Mouse (Mus musculus) right cerebral cortex, postnatal 14 days (tissue): Measurements from ENCODE around the gene 4930535I16Rik.
"Not testable (repeated sequence)": the region's sequence is repeated elsewhere in the genome, so short reads cannot be mapped to it uniquely, and the experiment has no call there.

ENCODE experiments used
- DNase-seq: peaks from one replicate; pipeline ENCODE4 v3.0.0; 2022

Gene 4930535I16Rik

DNA sequence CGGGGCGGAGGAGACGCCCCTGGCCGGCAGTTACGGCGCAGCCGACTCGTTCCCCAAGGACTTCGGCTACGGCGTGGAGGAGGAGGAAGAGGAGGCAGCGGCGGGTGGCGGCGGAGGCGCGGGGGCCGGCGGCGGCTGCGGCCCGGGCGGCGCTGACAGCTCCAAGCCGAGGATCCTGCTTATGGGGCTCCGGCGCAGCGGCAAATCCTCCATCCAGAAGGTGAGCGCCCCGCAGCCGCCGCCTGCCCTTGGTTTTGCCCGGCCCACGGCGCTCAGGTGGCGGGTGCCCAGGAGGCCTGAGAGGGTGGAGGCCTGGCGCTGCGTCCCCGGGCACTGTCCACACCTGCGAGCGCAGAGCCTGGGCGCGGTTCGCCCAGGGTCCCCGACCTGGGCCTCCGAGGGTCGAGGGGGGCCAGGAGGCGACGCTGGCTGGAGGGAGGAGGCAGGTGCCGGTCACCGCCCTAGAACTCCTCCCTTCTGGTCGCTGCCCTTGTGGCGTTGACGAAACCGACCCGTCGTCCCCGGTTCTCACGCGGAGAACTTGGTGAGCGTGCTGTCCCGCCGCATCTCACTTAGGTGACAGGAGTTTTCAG lies at the start of gene 4930535I16Rik:
4930535I16Rik (minus strand) TSS at position 475 of the 593 bp plus-strand sequence.
- DNase-seq, result no peak

DNA sequence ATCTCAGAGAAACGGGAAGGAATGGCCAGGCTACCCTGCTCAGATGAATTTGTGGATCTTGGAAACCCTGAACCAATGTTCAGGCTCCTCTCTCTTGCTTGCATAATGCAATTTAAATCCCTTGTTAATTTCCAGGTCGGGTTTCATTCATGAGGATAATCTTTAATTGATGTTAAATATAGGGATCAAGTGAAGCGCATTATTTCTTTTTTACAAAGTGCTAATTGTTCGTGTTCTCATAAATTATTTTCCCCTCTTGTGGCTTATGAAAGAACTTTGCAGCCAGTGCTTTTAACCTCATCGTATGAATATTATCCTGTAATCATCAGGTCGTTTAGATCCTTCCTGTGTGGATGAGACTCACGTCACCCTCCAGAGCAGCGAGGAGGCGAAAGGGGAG lies 44.9 kb upstream of the 4930535I16Rik start:
- no peak for DNase-seq

DNA sequence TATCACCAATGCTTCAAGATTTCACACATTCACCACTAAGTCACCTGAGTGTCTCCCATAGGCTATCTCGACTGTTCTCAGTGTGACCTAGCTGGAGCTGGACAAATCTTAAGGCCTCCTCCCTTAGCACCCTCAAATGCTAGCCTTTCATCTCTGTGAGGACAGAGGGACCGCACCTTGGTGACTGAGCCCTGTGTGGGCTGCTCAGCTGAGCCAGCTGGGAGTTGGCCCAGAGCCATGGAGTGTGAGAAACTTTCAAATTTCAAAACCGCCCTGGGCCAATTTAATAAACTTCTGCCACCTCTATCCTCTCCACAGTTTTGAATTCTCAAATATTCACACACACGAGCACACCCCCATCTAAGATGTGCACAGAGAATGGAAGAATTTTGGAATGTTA lies 43.1 kb upstream of the 4930535I16Rik start:
- DNase-seq, result peak; percentile 18

DNA sequence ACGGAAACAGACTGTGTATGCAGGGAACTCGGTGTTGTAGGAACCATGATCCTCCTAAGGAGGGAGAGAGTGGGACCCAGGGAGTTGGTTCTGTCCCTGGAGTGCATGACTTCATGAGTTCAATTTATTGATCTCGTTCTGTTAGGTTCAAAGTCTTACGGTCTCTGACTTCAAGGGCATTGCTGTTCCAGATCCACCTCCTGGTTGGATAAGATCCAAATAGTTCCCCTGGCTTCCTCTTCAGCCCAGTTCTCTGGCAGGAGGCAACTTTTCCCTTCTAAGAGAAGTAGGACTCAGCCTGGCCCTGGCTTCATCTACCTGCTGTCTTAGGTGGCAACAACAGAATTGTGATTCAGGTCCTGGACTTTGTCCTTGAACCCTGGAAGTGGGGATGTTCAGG lies 40.1 kb upstream of the 4930535I16Rik start:
- DNase-seq, result no peak

DNA sequence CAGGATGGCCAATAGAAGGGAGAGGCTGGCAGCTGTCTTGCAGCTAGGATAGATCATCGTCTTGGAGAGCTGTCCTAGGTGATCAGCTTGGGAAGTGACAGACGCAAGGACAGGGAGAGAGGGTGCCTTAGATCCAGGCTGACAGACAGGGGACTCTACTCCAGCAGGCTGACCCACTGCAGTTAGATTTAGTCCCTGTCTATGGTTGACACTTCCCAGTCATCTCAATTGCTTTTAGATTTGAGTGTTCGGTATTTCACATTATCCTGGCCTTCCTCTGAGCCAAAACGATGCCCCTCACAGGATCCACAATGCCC lies 39.6 kb upstream of the 4930535I16Rik start:
- no peak for DNase-seq

DNA sequence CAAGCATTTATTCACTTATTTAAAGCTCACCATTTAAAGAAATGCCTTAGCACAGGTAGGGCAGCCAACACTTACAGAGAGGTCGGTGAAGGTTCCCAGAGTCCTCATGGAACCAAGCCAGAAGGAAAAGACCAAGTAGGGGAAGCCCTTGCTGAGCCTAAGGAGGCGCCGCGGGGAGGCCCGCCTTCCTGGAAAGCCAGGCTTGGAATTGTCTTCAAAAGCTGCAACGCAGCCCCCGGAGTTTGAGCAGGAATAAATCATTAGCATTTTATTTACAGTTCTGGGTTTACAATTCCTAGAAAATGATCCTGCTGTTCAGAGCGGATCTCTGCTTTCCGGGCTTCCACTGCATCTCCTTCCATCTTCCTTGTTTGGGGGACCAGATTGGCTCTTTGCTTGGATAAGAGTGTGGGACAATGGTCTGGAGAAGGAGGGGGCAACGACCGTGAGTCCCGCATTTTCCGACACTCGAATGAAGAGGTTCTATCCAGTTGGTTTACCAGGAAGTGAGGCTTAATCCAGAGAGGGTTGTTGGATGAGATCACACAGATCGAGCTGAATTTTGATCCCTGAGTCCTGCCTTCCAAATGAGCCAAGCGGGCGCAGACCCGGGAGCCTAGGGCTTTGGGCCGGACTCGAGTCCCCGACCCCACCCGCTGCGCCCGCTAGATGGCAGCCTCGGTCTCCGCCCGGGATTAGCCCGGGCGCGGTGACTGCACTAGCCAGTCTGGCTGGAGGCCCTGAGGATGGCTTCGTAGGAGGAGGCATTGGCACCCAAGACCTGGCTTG lies 39.1 kb upstream of the 4930535I16Rik start:
- peak; percentile 87 for DNase-seq

DNA sequence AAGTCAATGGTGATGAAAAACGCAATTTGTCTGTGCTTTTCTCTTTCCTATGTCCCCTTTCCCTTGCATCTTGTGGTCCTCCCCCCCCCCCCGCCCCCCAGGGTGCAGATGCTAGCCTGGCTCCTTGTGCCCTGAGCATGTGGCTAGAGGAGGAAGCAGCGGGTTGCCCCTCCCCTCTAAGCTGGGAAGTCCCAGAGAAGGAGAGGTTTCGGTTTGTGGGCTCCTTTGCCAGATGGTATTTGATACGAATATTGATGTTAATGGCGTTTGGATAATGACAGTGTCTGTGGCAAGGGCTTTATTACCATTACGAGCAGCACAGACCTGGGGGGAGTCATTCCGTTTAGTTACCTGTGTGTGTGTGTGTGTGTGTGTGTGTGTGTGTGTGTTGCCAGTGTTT lies 34.2 kb upstream of the 4930535I16Rik start:
- DNase-seq, result no peak

DNA sequence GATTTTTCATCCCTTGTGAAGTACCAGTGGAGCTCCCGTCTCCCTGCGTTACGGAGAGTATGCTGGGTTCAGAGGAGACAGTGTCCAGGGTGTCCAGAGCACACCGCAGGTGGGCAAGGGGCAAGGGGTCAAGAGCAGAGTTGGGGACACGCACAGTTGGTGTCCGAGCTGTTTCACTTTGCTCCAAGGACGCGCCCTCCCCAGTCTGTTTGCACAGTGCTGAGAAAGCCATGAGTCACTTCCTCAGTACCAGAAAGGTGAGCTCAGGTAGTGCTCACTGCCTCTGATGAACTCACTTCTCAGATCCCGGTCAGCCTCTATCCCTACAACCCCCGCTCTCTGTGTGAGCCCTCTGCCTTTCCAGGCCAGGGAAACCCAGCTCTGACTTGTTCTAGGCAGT lies 31.8 kb upstream of the 4930535I16Rik start:
- no peak for DNase-seq

DNA sequence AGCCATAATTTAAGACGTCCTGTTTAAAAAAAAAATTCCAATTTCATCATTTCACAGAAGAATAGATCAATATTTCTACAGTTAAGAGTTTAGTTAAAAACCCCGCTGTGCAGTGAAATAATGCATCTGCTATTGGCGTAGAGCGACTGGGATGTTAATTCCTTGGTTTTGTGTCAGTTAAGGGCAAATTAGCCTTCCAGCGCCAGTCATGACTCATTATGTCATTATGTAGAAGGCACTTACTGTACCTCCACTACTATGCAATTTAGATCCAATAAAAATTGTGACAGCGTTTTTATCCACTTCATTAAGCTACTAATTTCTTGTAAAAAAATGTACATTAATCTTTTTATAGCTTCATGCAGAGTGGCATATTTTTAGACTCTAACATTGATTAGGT lies 31.1 kb upstream of the 4930535I16Rik start:
- no peak for DNase-seq

DNA sequence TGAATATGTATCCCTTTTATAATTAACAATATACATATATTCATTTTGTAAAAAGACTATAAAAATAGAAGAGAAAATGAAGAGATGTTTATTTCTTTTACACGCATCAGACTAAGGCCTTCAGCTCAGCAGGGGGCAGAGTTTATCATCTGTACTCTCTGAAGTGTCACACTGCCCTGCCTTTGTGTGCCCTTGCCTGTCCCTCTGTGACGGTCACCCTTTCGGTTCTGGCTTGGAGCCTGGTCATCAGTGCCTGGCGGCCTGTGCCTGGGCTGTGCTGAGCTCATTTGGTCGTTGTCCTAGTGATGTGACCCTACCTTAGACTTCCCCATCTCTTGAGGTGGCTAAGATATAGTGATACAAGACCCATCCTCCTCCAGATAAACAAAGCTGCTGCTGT lies 29.3 kb upstream of the 4930535I16Rik start:
- no peak for DNase-seq

DNA sequence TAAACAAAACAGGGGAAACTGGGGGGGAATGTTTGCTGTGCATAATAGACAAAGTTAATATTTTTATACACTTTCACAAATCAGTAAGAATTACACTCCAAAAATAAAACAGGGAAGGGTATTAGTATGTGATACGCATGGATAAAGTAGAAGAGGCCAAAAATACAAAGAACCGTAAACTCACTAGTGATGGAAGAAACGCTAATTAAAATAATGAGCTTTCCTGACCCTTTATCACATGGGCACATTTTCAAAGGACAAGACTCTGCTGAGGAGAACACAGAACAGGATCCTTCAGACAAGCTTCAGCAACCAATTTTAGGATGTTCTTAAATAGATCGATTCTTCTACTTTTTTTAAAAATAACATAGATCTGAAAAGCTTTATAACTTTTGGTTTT lies 28.9 kb upstream of the 4930535I16Rik start:
- DNase-seq, result no peak

DNA sequence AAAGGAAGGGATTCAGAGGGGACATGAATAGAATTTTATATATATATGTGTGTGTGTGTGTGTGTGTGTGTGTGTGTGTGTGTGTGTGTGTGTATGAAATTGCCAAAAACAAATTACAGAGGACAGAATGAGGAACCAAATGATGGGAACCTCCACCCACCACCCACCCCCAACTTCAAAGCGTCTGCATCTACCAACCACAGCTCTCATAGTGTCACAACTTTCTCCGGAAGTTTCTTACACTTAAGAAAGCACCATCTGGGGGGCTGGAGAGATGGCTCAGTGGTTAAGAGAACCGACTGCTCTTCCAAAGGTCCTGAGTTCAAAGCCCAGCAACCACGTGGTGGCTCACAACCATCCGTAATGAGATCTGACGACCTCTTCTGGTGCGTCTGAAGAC lies 23.1 kb upstream of the 4930535I16Rik start:
- not testable (repeated sequence) for DNase-seq

DNA sequence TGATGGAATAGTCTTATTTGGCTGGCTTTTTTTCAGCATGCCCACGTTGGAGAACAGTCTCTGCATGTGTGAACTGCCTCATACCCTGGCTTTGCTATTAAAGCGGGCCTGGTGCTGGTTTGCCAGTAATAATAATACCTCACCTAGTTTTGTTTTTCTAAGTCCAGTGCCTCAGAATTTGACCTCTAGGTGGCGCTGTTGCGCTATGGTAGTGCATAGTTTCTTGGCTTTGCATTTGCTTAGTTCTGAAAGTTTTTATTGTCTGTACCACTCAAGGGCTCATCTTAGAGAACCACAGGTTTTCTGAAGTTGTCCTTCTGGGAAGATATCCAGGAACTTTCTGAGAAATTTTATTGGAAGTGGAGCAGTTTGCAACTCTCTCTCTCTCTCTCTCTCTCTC lies 22.0 kb upstream of the 4930535I16Rik start:
- DNase-seq, result peak; percentile 82

DNA sequence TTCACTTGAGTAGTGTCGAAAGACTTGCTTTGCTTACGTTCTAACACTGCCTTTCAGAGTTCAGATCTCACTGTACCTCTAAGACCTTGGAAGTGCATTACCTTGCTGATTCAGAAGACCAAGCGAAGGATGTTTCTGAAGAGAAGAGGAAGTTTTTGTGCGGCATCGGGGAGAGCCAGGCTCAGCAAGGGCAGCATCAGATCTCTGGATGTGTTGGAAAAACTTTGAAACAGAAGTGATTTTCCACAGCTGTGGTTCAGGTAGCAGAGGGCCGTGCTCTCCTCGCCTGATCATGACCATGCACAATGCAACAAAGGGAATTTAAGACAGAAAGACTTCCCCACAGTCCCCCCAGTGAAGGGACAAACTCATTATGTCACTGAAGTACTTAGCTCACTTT lies 18.2 kb upstream of the 4930535I16Rik start:
- no peak for DNase-seq

DNA sequence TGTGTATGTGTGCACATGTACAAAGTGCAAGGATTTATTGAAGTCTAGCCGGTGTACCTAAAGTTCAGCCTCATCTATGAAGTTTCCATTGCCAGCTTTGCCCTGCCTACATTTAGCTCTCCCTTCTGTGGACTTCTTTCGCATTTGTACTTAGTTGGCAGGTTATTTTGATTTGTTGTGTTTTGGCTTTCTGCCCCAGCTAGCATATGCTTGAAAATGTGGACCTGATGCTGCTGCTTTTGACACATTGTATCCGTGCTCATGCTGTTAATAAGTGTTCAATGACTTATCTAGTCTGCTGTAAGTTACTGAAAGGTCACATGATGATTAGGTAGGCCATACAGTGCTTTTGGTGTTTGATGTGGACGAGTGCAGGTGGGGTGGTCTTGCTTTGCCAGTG lies 16.5 kb upstream of the 4930535I16Rik start:
- DNase-seq, result no peak

DNA sequence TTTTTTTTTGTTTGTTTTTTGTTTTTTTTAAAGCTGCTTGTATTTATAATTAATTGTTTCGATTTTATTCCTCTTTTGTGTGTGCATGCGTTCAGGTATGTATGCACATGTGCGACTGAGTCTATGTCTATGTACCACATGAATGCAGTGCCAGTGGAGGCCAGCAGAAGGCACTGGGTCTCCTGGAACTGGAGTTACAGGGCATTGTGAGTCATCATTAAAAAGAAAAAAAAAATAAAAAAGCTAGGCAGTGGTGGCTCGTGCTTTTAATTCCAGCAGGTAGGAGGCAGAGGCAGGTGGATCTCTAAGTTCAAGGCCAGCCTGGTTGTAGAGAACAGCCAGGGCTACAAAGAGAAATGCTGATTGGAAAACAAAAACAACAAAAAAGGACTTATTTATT lies 12.2 kb upstream of the 4930535I16Rik start:
- no peak for DNase-seq

DNA sequence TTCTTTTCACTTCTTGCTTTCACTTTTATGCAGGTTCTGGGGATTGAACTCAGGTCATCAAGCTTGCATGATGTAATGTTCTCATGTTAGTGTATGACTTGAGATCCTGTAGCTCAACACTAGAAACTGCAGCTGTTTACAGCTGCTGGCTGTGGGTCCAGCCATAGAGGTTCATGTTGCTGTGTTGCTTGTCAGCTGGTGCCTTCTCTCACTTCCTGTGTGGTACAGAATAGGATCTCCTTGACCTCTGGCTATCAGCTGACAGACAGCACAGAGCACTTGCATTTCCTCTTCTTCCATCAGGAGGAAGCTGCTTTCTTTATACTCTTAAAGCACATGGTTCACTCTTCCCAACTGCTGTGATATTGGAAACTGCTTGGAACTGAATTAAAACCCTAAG lies 10.1 kb upstream of the 4930535I16Rik start:
- DNase-seq, result no peak

DNA sequence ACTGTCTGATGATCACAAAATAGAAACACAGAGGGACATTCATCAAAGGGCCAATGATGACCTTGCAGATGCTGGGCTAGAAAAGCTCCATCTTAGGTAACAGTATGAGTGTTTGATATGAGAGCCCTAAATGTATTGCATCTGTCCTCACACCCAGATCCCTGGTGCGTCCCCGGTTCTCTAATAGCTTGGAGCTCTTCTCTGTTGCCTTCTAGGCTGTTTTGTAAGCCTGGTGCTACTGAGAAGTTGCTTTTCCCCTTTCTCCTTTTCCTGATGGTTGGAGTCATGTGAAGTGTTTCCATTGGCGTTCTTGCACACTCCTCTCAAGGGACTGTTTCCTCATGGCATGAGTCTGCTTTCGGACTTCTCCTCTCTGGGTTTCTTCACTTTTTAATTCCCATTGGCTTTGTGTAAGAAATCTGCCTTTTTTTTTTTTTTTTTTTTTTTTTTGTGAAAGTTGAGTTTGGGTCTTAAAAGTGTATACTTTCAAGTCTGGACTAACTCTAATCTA lies 3.3 kb upstream of the 4930535I16Rik start:
- no peak for DNase-seq

DNA sequence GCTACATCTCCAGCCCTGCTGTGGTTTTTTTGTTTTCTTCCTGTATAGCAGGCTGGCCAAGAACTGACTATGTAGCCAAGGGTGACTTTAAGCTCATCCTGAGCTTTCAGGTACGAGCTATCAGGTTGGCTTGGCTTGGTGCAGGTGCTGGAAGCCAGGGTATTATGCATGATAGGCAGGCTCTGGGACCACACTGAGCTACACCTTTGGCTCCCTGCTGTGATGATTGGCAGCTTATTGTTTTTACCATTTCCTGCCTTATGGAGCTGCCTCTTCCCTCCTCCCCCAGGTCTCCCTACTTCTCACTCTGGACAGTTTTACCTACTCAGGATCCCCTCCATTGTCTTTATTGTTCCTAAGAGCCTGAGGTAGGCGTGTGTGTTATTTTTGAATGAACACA lies 1.0 kb upstream of the 4930535I16Rik start:
- DNase-seq, result no peak

DNA sequence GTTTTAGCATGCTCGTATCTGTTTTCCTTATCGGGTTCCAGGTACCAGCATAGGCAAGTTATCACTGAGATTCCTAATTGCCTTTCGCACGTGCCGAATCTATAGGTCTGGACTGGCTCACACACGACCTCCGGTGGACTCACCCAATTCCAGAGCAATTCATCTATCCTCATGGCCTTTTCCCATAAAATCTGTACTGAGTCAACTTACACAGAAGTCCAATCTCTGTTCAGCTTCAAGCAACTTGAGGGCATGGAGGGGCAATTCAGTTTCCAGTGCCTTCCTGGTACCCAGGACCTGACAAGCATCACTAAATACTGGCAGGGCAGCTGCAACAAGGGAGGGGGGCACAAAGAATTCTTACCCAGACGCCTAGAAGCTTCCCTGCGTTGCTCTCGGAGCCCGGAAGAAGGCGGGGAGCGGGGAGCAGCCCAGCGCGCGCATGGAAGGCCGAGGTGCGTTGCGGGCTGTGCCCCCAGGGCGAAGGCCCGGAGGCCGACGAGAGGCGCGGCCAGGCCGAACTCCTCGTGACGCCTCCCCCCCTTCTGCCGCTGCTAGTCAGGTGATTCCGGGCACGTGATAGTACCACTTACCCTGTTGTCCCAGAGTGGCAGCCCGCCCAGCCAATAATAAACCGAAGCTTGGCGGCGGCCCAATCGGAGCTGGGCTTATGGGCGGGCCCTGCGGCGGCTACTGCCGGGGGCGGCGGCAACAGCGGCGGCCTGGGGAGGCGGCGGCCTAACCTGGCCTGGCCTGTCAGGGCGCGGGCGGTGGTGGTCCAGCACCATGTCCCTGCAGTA lies 874 bp downstream of the 4930535I16Rik start, which contains the start of gene Rragc:
Rragc (plus strand) TSS at position 699 of the 800 bp plus-strand sequence.
- DNase-seq, result peak; percentile 100

DNA sequence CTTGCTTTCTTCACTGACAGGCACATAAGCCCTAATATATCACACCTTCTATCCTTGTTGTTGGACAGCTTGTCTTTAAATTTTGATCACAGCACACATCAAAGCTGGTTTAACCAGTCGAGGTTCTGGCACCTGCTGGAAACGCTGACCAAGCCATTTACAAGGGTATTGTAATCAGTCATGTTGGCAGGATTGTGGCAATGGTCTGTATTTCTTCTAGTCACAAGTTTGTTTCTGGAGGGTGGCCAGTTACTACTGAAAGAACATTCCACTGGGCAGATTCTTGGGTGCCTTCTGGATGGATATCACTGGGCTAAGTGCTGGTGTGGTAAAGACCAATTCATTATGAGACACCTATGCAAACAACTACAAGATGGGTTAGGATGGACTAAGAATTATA lies 5.4 kb downstream of the 4930535I16Rik start:
- DNase-seq, result no peak

DNA sequence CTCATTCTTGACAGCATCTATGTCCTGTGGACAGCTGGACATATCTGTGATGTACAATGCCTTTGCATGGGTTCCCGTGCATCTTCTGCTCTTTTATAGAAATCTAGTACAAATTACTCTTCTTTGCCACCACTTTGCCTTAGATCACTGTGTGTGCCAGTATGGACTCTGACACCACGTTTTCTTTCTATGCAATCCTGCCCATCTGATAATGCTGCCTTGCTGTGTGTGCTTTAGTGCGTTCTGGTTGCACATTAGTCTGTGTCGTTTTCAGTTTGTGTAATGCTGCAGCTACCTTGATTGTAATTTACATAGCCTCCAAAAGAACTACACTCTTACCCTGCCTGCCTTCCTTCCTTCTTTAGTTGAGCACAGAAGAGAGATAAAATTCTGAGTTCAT lies 6.3 kb downstream of the 4930535I16Rik start:
- DNase-seq, result no peak

DNA sequence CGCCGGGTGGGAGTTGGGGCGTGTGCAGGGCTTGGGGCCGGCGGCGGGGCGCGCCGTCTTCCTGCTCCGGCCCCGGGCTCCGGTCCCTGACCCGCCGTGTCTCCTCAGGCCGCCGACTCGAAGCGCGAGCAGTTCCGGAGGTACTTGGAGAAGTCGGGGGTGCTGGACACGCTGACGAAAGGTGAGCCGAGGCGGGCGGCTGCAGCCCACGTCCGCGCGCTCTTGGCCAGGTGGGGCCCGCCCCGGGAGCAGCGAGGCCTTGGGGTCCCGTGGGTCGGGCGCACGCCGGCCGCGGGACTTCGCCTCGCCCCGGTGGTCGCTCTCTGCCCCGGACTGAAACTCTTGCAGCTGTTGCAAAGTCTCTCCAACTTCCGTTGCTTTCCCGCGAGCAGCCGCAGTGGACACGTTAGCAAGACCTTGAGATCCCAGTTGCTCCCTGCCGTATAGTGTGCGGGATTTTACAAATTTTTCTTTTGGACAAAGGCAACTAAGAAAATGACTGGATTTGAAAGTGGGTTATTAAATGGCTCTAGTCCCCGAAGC lies 12.6 kb downstream of the 4930535I16Rik start:
- no peak for DNase-seq
